Comparison of ENCODE assay signal across 23 mouse cellular contexts in the genomic region with DNA sequence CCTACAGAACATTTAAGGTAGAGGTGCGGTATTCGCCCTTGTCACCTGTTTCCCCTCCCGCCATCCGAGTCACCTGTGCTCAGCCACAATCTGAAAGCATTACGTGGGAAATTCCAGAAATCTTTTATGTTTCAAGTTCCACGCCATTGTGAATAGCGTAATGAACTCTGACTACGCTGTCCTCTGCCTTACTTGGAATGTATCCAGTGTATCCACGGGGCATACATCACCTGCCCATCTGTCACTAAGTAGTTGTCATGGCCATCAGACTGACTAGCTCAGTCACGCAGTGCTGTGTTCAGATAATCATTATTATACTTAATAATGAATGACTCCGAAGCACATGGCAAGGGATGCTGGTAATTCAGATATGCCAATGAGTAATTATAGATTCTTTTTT. TPM values are rescaled to one million over a fixed set of nuclear protein-coding genes. Genes with fewer than 3 reads are reported as not detected.
DNase-seq lines count a peak whose midpoint lies in the region; ATAC-seq lines count a peak whose summit lies in the region.
"Had no signal": no experiment of that assay in that cellular context is flagged by ENCODE, and none has a peak within 500 bp of the region (broad histone marks: within the 10 kb centered on the region; RNA-seq: fewer than 3 reads in every experiment).

No protein-coding gene starts in this region.

- DNase-seq in cerebellum, postnatal 10 days: peak; percentile 72 to 78
- no peak for DNase-seq in cerebellum, adult 11-12 months
- peak; percentile 71 for DNase-seq in heart, adult 11 months
- no peak for DNase-seq in midbrain, embryonic 14.5 days
- peak; percentile 25 to 40 for DNase-seq in cerebellum, postnatal 36 days
- no peak for DNase-seq in gastrocnemius, postnatal 10 days
- DNase-seq: adrenal gland, adult 2 months; adrenal gland, postnatal 25 days; embryo, embryonic 11 days; gastrocnemius, postnatal 14 days; heart, postnatal 36 days; kidney, adult 11 months; kidney, adult 9 months had no signal

- H3K27ac ChIP-seq in heart, embryonic 12.5 days (ENCODE audit: poor library complexity, severe bottlenecking): no peak overlapping the region
- no peak overlapping the region for H3K27ac ChIP-seq in midbrain, embryonic 14.5 days (replicated peaks; ENCODE audit: low read depth, low read length)
- H3K27ac ChIP-seq in midbrain, embryonic 13.5 days: no peak overlapping the region
- H3K27ac ChIP-seq: embryonic facial prominence, embryonic 15.5 days; forebrain, embryonic 10.5 days; forebrain, embryonic 15.5 days; heart, embryonic 13.5 days; hindbrain, embryonic 13.5 days had no signal

- H3K4me1 ChIP-seq in heart, embryonic 12.5 days (replicated peaks): no peaks in the 10 kb centered on the region
- no peaks in the 10 kb centered on the region for H3K4me1 ChIP-seq in midbrain, embryonic 14.5 days (ENCODE audit: control insufficient read depth, insufficient read depth, low read length)
- H3K4me1 ChIP-seq in midbrain, embryonic 13.5 days (replicated peaks): 0 out of 2 replicates have a peak, but pooled peaks cover 7% of the 10 kb centered on the region
- H3K4me1 ChIP-seq: forebrain, embryonic 10.5 days had no signal

- no peaks in the 10 kb centered on the region for H3K27me3 ChIP-seq in heart, embryonic 12.5 days (replicated peaks)
- no peaks in the 10 kb centered on the region for H3K27me3 ChIP-seq in midbrain, embryonic 14.5 days (ENCODE audit: control insufficient read depth, insufficient read depth, low read length)
- no peaks in the 10 kb centered on the region for H3K27me3 ChIP-seq in midbrain, embryonic 13.5 days
- H3K27me3 ChIP-seq: embryonic facial prominence, embryonic 15.5 days; forebrain, embryonic 15.5 days; heart, embryonic 13.5 days; hindbrain, embryonic 13.5 days had no signal

- H3K4me3 ChIP-seq in heart, embryonic 12.5 days: no peak overlapping the region
- H3K4me3 ChIP-seq in midbrain, embryonic 14.5 days (replicated peaks; ENCODE audit: low read depth, low read length): no peak overlapping the region
- no peak overlapping the region for H3K4me3 ChIP-seq in midbrain, embryonic 13.5 days (replicated peaks)
- H3K4me3 ChIP-seq: embryonic facial prominence, embryonic 15.5 days; erythroblast, embryonic 14.5 days; forebrain, embryonic 10.5 days; forebrain, embryonic 15.5 days; heart, embryonic 13.5 days; hindbrain, embryonic 13.5 days had no signal

- no peak overlapping the region for H3K4me2 ChIP-seq in heart, embryonic 12.5 days
- no peak overlapping the region for H3K4me2 ChIP-seq in midbrain, embryonic 14.5 days (ENCODE audit: low read length)
- no peak overlapping the region for H3K4me2 ChIP-seq in midbrain, embryonic 13.5 days (replicated peaks)
- H3K4me2 ChIP-seq: embryonic facial prominence, embryonic 15.5 days; forebrain, embryonic 15.5 days; hindbrain, embryonic 13.5 days had no signal

- H3K36me3 ChIP-seq in heart, embryonic 12.5 days: no peaks in the 10 kb centered on the region
- no peaks in the 10 kb centered on the region for H3K36me3 ChIP-seq in midbrain, embryonic 14.5 days (ENCODE audit: control insufficient read depth, insufficient read depth, low read length)
- H3K36me3 ChIP-seq in midbrain, embryonic 13.5 days: no peaks in the 10 kb centered on the region
- H3K36me3 ChIP-seq: embryonic facial prominence, embryonic 15.5 days; forebrain, embryonic 10.5 days; forebrain, embryonic 15.5 days; heart, embryonic 13.5 days; hindbrain, embryonic 13.5 days had no signal

- no peaks in the 10 kb centered on the region for H3K9me3 ChIP-seq in heart, embryonic 12.5 days (replicated peaks)
- H3K9me3 ChIP-seq in midbrain, embryonic 14.5 days (ENCODE audit: control insufficient read depth, low read length): no peaks in the 10 kb centered on the region
- no peaks in the 10 kb centered on the region for H3K9me3 ChIP-seq in midbrain, embryonic 13.5 days
- H3K9me3 ChIP-seq: embryonic facial prominence, embryonic 15.5 days; forebrain, embryonic 10.5 days; forebrain, embryonic 15.5 days; heart, embryonic 13.5 days; hindbrain, embryonic 13.5 days had no signal

- WGBS in heart, embryonic 12.5 days: 85% methylated on average over 11 of the region's 11 CpGs
- WGBS in midbrain, embryonic 14.5 days: 75% methylated on average over 11 of the region's 11 CpGs
- WGBS in midbrain, embryonic 13.5 days: 84% methylated on average over 11 of the region's 11 CpGs

- no peak overlapping the region for H3K9ac ChIP-seq in heart, embryonic 12.5 days
- H3K9ac ChIP-seq in midbrain, embryonic 14.5 days (replicated peaks; ENCODE audit: low read length): no peak overlapping the region
- no peak overlapping the region for H3K9ac ChIP-seq in midbrain, embryonic 13.5 days (replicated peaks)
- H3K9ac ChIP-seq: embryonic facial prominence, embryonic 15.5 days; forebrain, embryonic 15.5 days; heart, embryonic 13.5 days; hindbrain, embryonic 13.5 days had no signal

- ATAC-seq in heart, embryonic 12.5 days (ENCODE audit: insufficient number of reproducible peaks, low FRiP score): no peak
- ATAC-seq in midbrain, embryonic 14.5 days (ENCODE audit: low FRiP score, low TSS enrichment): peak; percentile 55; the same call in 1 of the 2 replicates
- no peak for ATAC-seq in midbrain, embryonic 13.5 days
- ATAC-seq: forebrain, embryonic 15.5 days had no signal

RNA-seq across cellular contexts. Expression of a gene that starts 25.9 kb away (rescaled TPM):
- 0.23 and 0.36 TPM in 2 replicates for polyA plus RNA-seq in heart, embryonic 12.5 days (2016; fragmentation: Nextera tagmentation; extraction: Ambion mirVana)
- 0.14 TPM in 1 of 2 replicates, not detected in the other for polyA plus RNA-seq in midbrain, embryonic 14.5 days (2014; fragmentation: Nextera tagmentation; extraction: Ambion mirVana)
- 0.12 TPM in 2 replicates for polyA plus RNA-seq in midbrain, embryonic 13.5 days (2015; fragmentation: Nextera tagmentation; extraction: Ambion mirVana)
- 1 to 10 TPM; 4.2 to 4.3 TPM for total RNA-seq in gastrocnemius, postnatal 10 days (2021)
- total RNA-seq: common myeloid progenitor, adult 5-6 weeks had no signal
- polyA plus RNA-seq: embryonic facial prominence, embryonic 11.5 days; erythroblast, embryonic 14.5 days had no signal

RNA-seq across cellular contexts. Expression of a gene that starts 36.8 kb away (rescaled TPM):
- 11.2 and 11.3 TPM in 2 replicates for polyA plus RNA-seq in heart, embryonic 12.5 days (2016; fragmentation: Nextera tagmentation; extraction: Ambion mirVana)
- polyA plus RNA-seq in midbrain, embryonic 14.5 days (2014; fragmentation: Nextera tagmentation; extraction: Ambion mirVana): 26.5 and 29.5 TPM in 2 replicates
- polyA plus RNA-seq in midbrain, embryonic 13.5 days (2015; fragmentation: Nextera tagmentation; extraction: Ambion mirVana): 24.3 and 26.3 TPM in 2 replicates
- total RNA-seq in gastrocnemius, postnatal 10 days (2021): 1 to 10 TPM; 7.7 to 8.0 TPM

RNA-seq across cellular contexts. Expression of a gene that starts 57.3 kb away (rescaled TPM):
- 0.05 TPM in 1 of 2 replicates, not detected in the other for polyA plus RNA-seq in heart, embryonic 12.5 days (2016; fragmentation: Nextera tagmentation; extraction: Ambion mirVana)
- 0.12 and 0.38 TPM in 2 replicates for polyA plus RNA-seq in midbrain, embryonic 14.5 days (2014; fragmentation: Nextera tagmentation; extraction: Ambion mirVana)
- polyA plus RNA-seq in midbrain, embryonic 13.5 days (2015; fragmentation: Nextera tagmentation; extraction: Ambion mirVana): 0.22 and 0.24 TPM in 2 replicates
- total RNA-seq in gastrocnemius, postnatal 10 days (2021): under 1 TPM; 0.16 to 0.38 TPM
- total RNA-seq: common myeloid progenitor, adult 5-6 weeks had no signal
- polyA plus RNA-seq: erythroblast, embryonic 14.5 days; forebrain, embryonic 10.5 days had no signal

RNA-seq across cellular contexts. Expression of a gene that starts 59.8 kb away (rescaled TPM):
- polyA plus RNA-seq in heart, embryonic 12.5 days (2016; fragmentation: Nextera tagmentation; extraction: Ambion mirVana): 20.9 and 21.5 TPM in 2 replicates
- polyA plus RNA-seq in midbrain, embryonic 14.5 days (2014; fragmentation: Nextera tagmentation; extraction: Ambion mirVana): 2.8 and 5.2 TPM in 2 replicates
- polyA plus RNA-seq in midbrain, embryonic 13.5 days (2015; fragmentation: Nextera tagmentation; extraction: Ambion mirVana): 8.4 and 8.5 TPM in 2 replicates
- 1 to 10 TPM; 2.8 to 4.2 TPM for total RNA-seq in gastrocnemius, postnatal 10 days (2021)

Comparison
In these comparisons a context has a peak if more than half of its experiments do, and no peak if none do; other contexts are left out.
1. DNase-seq: peak in cerebellum, postnatal 10 days (2 of 2), heart, adult 11 months (single experiment) and cerebellum, postnatal 36 days (2 of 2); none in cerebellum, adult 11-12 months (single experiment), midbrain, embryonic 14.5 days (single experiment) and gastrocnemius, postnatal 10 days (single experiment).